Mouse (Mus musculus) brain, embryonic 14.5 days (tissue): ENCODE measurements at regions not wholly inside any gene's neighbourhood (a gene's known extent, or its start where the extent isn't known, plus 50 kb on each side); places are given as distances from the start of the nearest gene placed in this dataset.

Experiments
- CTCF ChIP-seq: fragments of 200-500 bp; IDR thresholded peaks from 2 replicates; pipeline ENCODE4 v1.5.1; 2012; ENCODE audit warnings: inconsistent platforms, mild to moderate bottlenecking, moderate library complexity, borderline replicate concordance; ENCODE audit not compliant: insufficient read depth, insufficient read length; ENCODE audit errors: extremely low read depth
- POLR2A ChIP-seq: fragments of 200-500 bp; IDR thresholded peaks from 2 replicates; pipeline ENCODE4 v1.6.1; 2012; ENCODE audit warnings: mild to moderate bottlenecking, inconsistent platforms, borderline replicate concordance; ENCODE audit not compliant: poor library complexity, insufficient read depth, insufficient read length, severe bottlenecking; ENCODE audit errors: extremely low read depth

DNA sequence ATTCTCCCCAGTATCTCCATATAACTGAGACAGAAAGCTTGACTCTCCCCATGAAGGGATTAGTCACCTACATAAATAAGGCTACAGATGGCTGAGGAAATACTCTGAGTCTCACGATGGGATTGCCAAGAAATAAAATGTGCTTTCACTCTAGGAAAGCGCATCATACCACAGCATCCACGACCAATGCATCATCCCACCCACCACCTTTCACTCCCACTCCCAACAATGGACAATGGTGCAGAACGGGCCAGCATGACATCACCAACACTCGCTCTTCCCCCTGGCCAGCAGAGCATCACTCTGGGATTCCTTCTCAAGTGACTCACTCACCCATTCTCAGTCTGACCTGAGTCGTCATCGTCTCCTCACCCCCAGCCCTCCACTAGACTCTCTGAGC lies 113.1 kb downstream of the Asb7 start:
- no peak for TF ChIP-seq POLR2A
- no peak for TF ChIP-seq CTCF
